Mouse (Mus musculus) small intestine, adult 2 months (tissue): ENCODE measurements around the gene Myl4.

Experiments used
- CTCF ChIP-seq: fragments of 200-500 bp; IDR thresholded peaks from 2 replicates; pipeline ENCODE4 v1.5.1; 2012; ENCODE audit warnings: low read depth, mild to moderate bottlenecking, control low read depth, inconsistent platforms, low read length, moderate library complexity, mixed read lengths; ENCODE audit not compliant: insufficient replicate concordance, insufficient read length; ENCODE audit errors: extremely low read depth
- POLR2A ChIP-seq: fragments of 200-500 bp; IDR thresholded peaks from 2 replicates; pipeline ENCODE4 v1.6.1; 2012; ENCODE audit warnings: low read depth, mild to moderate bottlenecking, control low read depth, inconsistent platforms, low read length, moderate library complexity

DNA sequence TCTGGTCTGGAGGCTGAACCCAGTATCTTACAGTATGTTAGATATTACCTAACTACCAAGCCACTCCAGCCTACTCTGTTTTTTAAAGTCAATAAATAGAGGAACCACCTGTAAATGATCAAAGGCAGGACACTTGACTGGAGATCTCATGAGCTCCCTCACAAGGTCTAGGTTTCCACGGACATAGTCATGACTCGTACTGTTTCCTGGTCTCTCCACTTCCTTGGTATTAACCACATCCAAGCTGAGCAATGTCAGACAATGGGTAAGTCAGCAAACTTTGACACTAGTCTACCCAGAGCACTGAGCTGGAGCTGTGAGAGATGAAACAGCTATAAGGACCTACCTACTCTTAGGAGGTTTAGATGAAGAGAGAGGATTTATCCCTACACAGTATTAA lies 88.4 kb downstream of the Myl4 start:
- TF ChIP-seq POLR2A (no peak), CTCF (no peak)
